Mouse (Mus musculus) left cerebral cortex, postnatal 25 days (tissue): ENCODE measurements around the gene Wdr64. TPM values are rescaled to one million over a fixed set of nuclear protein-coding genes. Genes with fewer than 3 reads are reported as not detected.

Experiments
- DNase-seq, 2 experiments: peaks; one replicate each; pipeline ENCODE4 v3.0.0; 2022; ENCODE audit warnings: low spot score in 2 of 2, mixed read lengths in 1 of 2
- intact Hi-C: fragments of 180-260 bp; cut with DNase I; formaldehyde crosslinking; loops from one replicate; pipeline ENCODE4 v1.15.1; 2025
- total RNA-seq, 2 experiments: library from RNA; stranded (reverse); gene quantifications; 2 replicates each; pipeline ENCODE4 v1.2.3; 2021

Gene Wdr64
- total RNA-seq, 2 experiments from 2014 or later = not detected

GRCm38 (mm10) chr1:175708013-175708412 is 9.6 kb downstream of the Wdr64 start:
- intact Hi-C loops = no loop called here
- DNase-seq = no peak

GRCm38 (mm10) chr1:175712338-175712909 is 14.0 kb downstream of the Wdr64 start:
- intact Hi-C loops = no loop called here
- DNase-seq = no peak

- DNase-seq = no peak
- intact Hi-C loops = no loop called here
These were observed 18.4 kb downstream of the Wdr64 start for GRCm38 (mm10) chr1:175716832-175717231.

GRCm38 (mm10) chr1:175725771-175726170 is 27.4 kb downstream of the Wdr64 start:
- no peak for DNase-seq
- intact Hi-C loops = no loop called here

- intact Hi-C loops = no loop called here
- peak in 1 of 2 experiments; percentile 4 for DNase-seq
These were observed 56.4 kb downstream of the Wdr64 start for GRCm38 (mm10) chr1:175754576-175755364.

- intact Hi-C loops = no loop called here
- no peak for DNase-seq
These were observed 96.3 kb downstream of the Wdr64 start for GRCm38 (mm10) chr1:175794668-175795067.

GRCm38 (mm10) chr1:175808356-175808755 is 110.0 kb downstream of the Wdr64 start:
- DNase-seq = no peak
- intact Hi-C loops = no loop called here

- intact Hi-C loops = no loop called here
These were observed 113.2 kb downstream of the Wdr64 start for GRCm38 (mm10) chr1:175811625-175812024.

GRCm38 (mm10) chr1:175823815-175824438 is 125.5 kb downstream of the Wdr64 start:
- intact Hi-C loops = no loop called here
- DNase-seq = no peak

More at GRCm38 (mm10) chr1:175811625-175812024, 113.2 kb downstream of the Wdr64 start:
- DNase-seq = no peak

- DNase-seq = no peak
- intact Hi-C loops = no loop called here
These were observed 130.1 kb downstream of the Wdr64 start for GRCm38 (mm10) chr1:175828539-175828938.

- no peak for DNase-seq
- intact Hi-C loops = no loop called here
These were observed 130.8 kb downstream of the Wdr64 start for GRCm38 (mm10) chr1:175829220-175829619.

- intact Hi-C loops = no loop called here
- DNase-seq = no peak
These were observed 157.1 kb downstream of the Wdr64 start for GRCm38 (mm10) chr1:175855515-175855914.

Other genes with a start within 250 kb of the Wdr64 start
- gene Rgs7, start 206.1 kb upstream of the Wdr64 start, total RNA-seq = 100 to 1,000 TPM; 114 to 117 TPM
- gene Kmo, start 78.2 kb upstream of the Wdr64 start, total RNA-seq = not detected
- gene Fh1, start 73.0 kb upstream of the Wdr64 start, total RNA-seq = 10 to 100 TPM; 69.1 to 92.9 TPM
- gene Opn3, start 5.8 kb upstream of the Wdr64 start, total RNA-seq = 1 to 10 TPM; 8.2 to 8.9 TPM
- gene Chml, start 5.7 kb upstream of the Wdr64 start, total RNA-seq = 10 to 100 TPM in 1 of 2 experiments, 1 to 10 TPM in 1; 9.7 to 11.1 TPM
- 1 to 10 TPM in 1 of 2 experiments, under 1 TPM in 1; 0.66 to 2.2 TPM for gene Exo1, start 182.0 kb downstream of the Wdr64 start, total RNA-seq
- not detected for gene Gm38100, start 221.7 kb downstream of the Wdr64 start, total RNA-seq